Mouse (Mus musculus) liver, embryonic 14.5 days (tissue): ENCODE results near the gene Nfx1. TPM values are rescaled to one million over a fixed set of nuclear protein-coding genes. Genes with fewer than 3 reads are reported as not detected.

Experiments
- ATAC-seq: fragments of 200-750 bp; cut with Nextera tagmentation; 2 replicates; pipeline ENCODE4 v1.8.0; 2017; ENCODE audit warnings: moderate number of reproducible peaks, mild to moderate bottlenecking, moderate library complexity; ENCODE audit not compliant: insufficient read depth
- DNase-seq, 3 experiments: peaks; one replicate each; pipeline ENCODE4 v3.0.0-alpha.2; 2012 to 2013; ENCODE audit warnings: low read depth in 3 of 3, low spot score in 3 of 3
- H3K27ac ChIP-seq: fragments of 300-500 bp; sonication (generic); 2 replicates; pipeline ENCODE4 v1.5.1; 2014; ENCODE audit warnings: moderate library complexity, mild to moderate bottlenecking, control low read depth, inconsistent platforms
- H3K27me3 ChIP-seq: fragments of 300-500 bp; sonication (generic); 2 replicates; pipeline ENCODE4 v1.6.1; 2014; ENCODE audit warnings: mild to moderate bottlenecking, low read length, moderate library complexity; ENCODE audit not compliant: control insufficient read depth, insufficient read depth
- H3K36me3 ChIP-seq: fragments of 300-500 bp; sonication (generic); replicated peaks from 2 replicates; pipeline ENCODE4 v1.6.1; 2014; ENCODE audit warnings: low read depth; ENCODE audit not compliant: control insufficient read depth, insufficient read depth
- H3K4me1 ChIP-seq, 2 experiments: fragments of 200-500 bp in 1 of 2; fragments of 300-500 bp in 1 of 2; sonication (generic) in 1 of 2; replicated peaks; 2 replicates each; pipeline ENCODE4 v1.6.1; 2012 to 2014; ENCODE audit warnings: antibody characterized with exemption in 1 of 2, inconsistent platforms in 1 of 2, low read length in 1 of 2; ENCODE audit not compliant: control insufficient read depth in 2 of 2, insufficient read depth in 2 of 2
- H3K4me2 ChIP-seq: fragments of 300-500 bp; sonication (generic); 2 replicates; pipeline ENCODE4 v1.6.1; 2014; ENCODE audit warnings: low read depth, mild to moderate bottlenecking, control low read depth, moderate library complexity
- H3K4me3 ChIP-seq, 2 experiments: fragments of 200-500 bp in 1 of 2; fragments of 300-500 bp in 1 of 2; sonication (generic) in 1 of 2; 2 replicates each; pipeline ENCODE4 v1.5.1; 2012 to 2014; ENCODE audit warnings: low read depth in 2 of 2, low read length in 2 of 2, mild to moderate bottlenecking in 2 of 2, control low read depth in 1 of 2, inconsistent platforms in 1 of 2, moderate library complexity in 1 of 2; ENCODE audit not compliant: insufficient read depth in 1 of 2
- H3K9ac ChIP-seq: fragments of 300-500 bp; sonication (generic); replicated peaks from 2 replicates; pipeline ENCODE4 v1.6.1; 2014; ENCODE audit warnings: mild to moderate bottlenecking, control low read depth, moderate library complexity
- H3K9me3 ChIP-seq: fragments of 300-500 bp; sonication (generic); 2 replicates; pipeline ENCODE4 v1.6.1; 2016; ENCODE audit warnings: low read length, mixed read lengths; ENCODE audit not compliant: control insufficient read depth
- CTCF ChIP-seq: IDR thresholded peaks from 2 replicates; pipeline ENCODE4 v1.5.1; 2016; ENCODE audit warnings: antibody characterized with exemption, low read depth, control low read depth
- EP300 ChIP-seq: IDR thresholded peaks from 2 replicates; pipeline ENCODE4 v1.6.1; 2016; ENCODE audit warnings: antibody characterized with exemption, low read depth
- WGBS: fragments of 180-500 bp; shearing (Covaris S2); extraction: QIAGEN DNeasy Blood & Tissue Kit; methylation state at CpG from one replicate; pipeline ENCODE4 v1.1.7; 2014; ENCODE audit not compliant: insufficient replicate concordance; 5-methylcytosine and 5-hydroxymethylcytosine counted together
- polyA plus RNA-seq, 2 experiments: library from polyadenylated mRNA; depleted of rRNA in 1 of 2; stranded (reverse) in 1 of 2; unstranded in 1 of 2; fragments of >200 nt; fragmentation: Nextera tagmentation in 1 of 2; extraction: Ambion mirVana in 1 of 2; gene quantifications; 2 replicates each; pipeline versions ENCODE4 v1.2.1 to v1.2.3; 2012 to 2014

Nfx1 gene
- polyA plus RNA-seq, 2 experiments = 22.1 to 27.1 TPM

GRCm38 (mm10) chr4:40974011-40974410 is 3.3 kb downstream of the Nfx1 start:
- WGBS = 79% methylated on average over 1 of the region's 1 CpGs
- Histone ChIP-seq H3K4me2 (no peak overlapping the region), H3K36me3 (peaks cover 20% of the 10 kb centered on the region), H3K9me3 (no peaks in the 10 kb centered on the region), H3K4me3 (no peak overlapping the region), H3K9ac (no peak overlapping the region), H3K27ac (no peak overlapping the region), H3K27me3 (no peaks in the 10 kb centered on the region), H3K4me1 (peaks cover 13 to 23% of the 10 kb centered on the region in 2 experiments)
- DNase-seq (no peak), ATAC-seq (no peak)
- TF ChIP-seq CTCF (no peak), EP300 (no peak)

GRCm38 (mm10) chr4:40975678-40976077 is 5.0 kb downstream of the Nfx1 start:
- Histone ChIP-seq H3K4me1 (peaks cover 13 to 23% of the 10 kb centered on the region in 2 experiments), H3K9ac (no peak overlapping the region), H3K4me3 (no peak overlapping the region), H3K9me3 (no peaks in the 10 kb centered on the region), H3K27ac (no peak overlapping the region), H3K27me3 (no peaks in the 10 kb centered on the region), H3K36me3 (peaks cover 27% of the 10 kb centered on the region), H3K4me2 (no peak overlapping the region)
- 81% methylated on average over 3 of the region's 3 CpGs for WGBS
- ATAC-seq = no peak
- DNase-seq = no peak
- no peak for TF ChIP-seq EP300
- no peak for TF ChIP-seq CTCF

- ATAC-seq = no peak
- DNase-seq = no peak
- H3K4me2 ChIP-seq = no peak overlapping the region
- 86% methylated on average over 10 of the region's 10 CpGs for WGBS
- peaks cover 12 to 22% of the 10 kb centered on the region in 2 experiments for H3K4me1 ChIP-seq
- no peak overlapping the region for H3K9ac ChIP-seq
- H3K9me3 ChIP-seq = no peaks in the 10 kb centered on the region
- no peak overlapping the region for H3K4me3 ChIP-seq
- TF ChIP-seq CTCF = no peak
- TF ChIP-seq EP300 = no peak
- no peaks in the 10 kb centered on the region for H3K27me3 ChIP-seq
- H3K27ac ChIP-seq = no peak overlapping the region
- H3K36me3 ChIP-seq = peaks cover 27% of the 10 kb centered on the region
These were observed 5.9 kb downstream of the Nfx1 start for GRCm38 (mm10) chr4:40976651-40977050.

- no peak for TF ChIP-seq EP300
- TF ChIP-seq CTCF = no peak
- H3K27ac ChIP-seq = no peak overlapping the region
- peaks cover 0 to 2% of the 10 kb centered on the region in 2 experiments; a peak in 1 of 4 replicates for H3K4me1 ChIP-seq
- DNase-seq = no peak
- no peak overlapping the region for H3K9ac ChIP-seq
- H3K27me3 ChIP-seq = no peaks in the 10 kb centered on the region
- no peak for ATAC-seq
- whole genome bisulfite sequencing = 74% methylated on average over 1 of the region's 1 CpGs
- no peak overlapping the region for H3K4me2 ChIP-seq
- peaks cover 35% of the 10 kb centered on the region for H3K36me3 ChIP-seq
- no peaks in the 10 kb centered on the region for H3K9me3 ChIP-seq
- no peak overlapping the region for H3K4me3 ChIP-seq
These were observed 8.7 kb downstream of the Nfx1 start for GRCm38 (mm10) chr4:40979430-40979829.

- Histone ChIP-seq H3K27me3 (no peaks in the 10 kb centered on the region), H3K9me3 (no peaks in the 10 kb centered on the region), H3K4me2 (no peak overlapping the region), H3K27ac (no peak overlapping the region), H3K36me3 (peaks cover 49% of the 10 kb centered on the region), H3K4me1 (no peaks in the 10 kb centered on the region), H3K9ac (no peak overlapping the region), H3K4me3 (no peak overlapping the region)
- no peak for ATAC-seq
- DNase-seq = no peak
- 54% methylated on average over 3 of the region's 3 CpGs for WGBS
- no peak for TF ChIP-seq EP300
- TF ChIP-seq CTCF = no peak
These were observed 11.8 kb downstream of the Nfx1 start for GRCm38 (mm10) chr4:40982486-40982885.
